Mouse (Mus musculus) large intestine, adult 2 months (tissue): ENCODE results near the gene Tenm1. TPM values are rescaled to one million over a fixed set of nuclear protein-coding genes. Genes with fewer than 3 reads are reported as not detected.

Source experiments
- polyA plus RNA-seq: library from polyadenylated mRNA; depleted of rRNA; stranded (reverse); fragments of >200 nt; gene quantifications from 2 replicates; pipeline ENCODE4 v1.2.3, GENCODE M21; 2012; rRNA removed

Gene Tenm1
- polyA plus RNA-seq, 1 experiment = 0.01 TPM

Other genes starting within 250 kb of the Tenm1 start
- gene Tex13c1, start 162.0 kb upstream of the Tenm1 start, polyA plus RNA-seq = not detected in 2 replicates